Comparison of ENCODE assay signal across 8 mouse cellular contexts in the genomic region with DNA sequence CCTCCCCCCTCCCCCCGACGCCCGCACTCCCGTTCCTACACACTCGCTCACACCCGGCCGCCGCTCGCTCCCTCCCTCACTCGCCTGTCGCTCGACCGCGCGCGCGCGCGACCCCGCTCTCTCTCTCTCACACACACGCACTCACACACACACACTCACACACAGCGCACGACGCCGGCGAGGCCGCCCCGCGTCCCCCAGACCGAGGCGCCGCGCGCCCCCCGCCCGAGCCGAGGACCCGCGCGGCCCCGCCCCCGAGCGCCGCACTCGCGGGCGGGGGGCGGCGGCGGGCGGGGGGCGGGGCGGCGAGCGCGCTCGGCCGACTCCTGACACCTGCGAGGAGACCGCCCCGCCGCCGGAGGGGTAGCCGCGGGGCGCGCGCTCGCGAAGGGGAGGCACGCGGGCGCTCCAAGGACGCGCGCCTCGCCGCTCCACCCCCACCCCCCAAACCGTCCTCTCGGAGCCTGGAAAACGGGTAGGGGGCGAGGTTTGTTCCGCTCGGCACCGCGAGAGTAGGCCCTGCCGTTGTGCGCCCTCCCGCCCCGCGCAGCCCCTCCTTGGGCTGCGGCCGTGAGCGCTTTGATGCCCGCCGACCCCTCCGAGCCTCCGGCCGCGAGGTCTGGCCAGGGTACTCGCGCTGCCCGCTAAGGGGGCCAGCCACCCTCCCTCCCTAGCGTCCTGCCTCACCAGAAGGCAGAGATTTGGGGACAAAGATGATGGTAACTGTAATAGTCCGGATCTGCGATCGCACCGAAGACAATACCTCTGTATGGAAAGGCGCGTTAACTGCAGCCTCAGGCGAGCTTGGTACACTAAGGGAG. TPM values are rescaled to one million over a fixed set of nuclear protein-coding genes. Genes with fewer than 3 reads are reported as not detected.
DNase-seq lines count a peak whose midpoint lies in the region; ATAC-seq and TF ChIP-seq lines count a peak whose summit lies in the region.

No protein-coding gene starts in this region.

- H3K4me3 ChIP-seq in lung, embryonic 14.5 days (ENCODE audit: low read depth, low read length), result peak overlapping the region; percentile 71
- H3K4me3 ChIP-seq in hindbrain, embryonic 10.5 days, result peak overlapping the region; percentile 76
- H3K4me3 ChIP-seq in limb, embryonic 12.5 days (replicated peaks), result peak overlapping the region; percentile 74
- peak overlapping the region; percentile 74 for H3K4me3 ChIP-seq in midbrain, postnatal 0 days (ENCODE audit: low read depth, low read length)

- no peaks in the 10 kb centered on the region for H3K9me3 ChIP-seq in lung, embryonic 14.5 days (ENCODE audit: low read depth, low read length)
- no peaks in the 10 kb centered on the region for H3K9me3 ChIP-seq in hindbrain, embryonic 10.5 days
- no peaks in the 10 kb centered on the region for H3K9me3 ChIP-seq in limb, embryonic 12.5 days
- H3K9me3 ChIP-seq in midbrain, postnatal 0 days (ENCODE audit: low read length), result no peaks in the 10 kb centered on the region

- peak overlapping the region; percentile 76 for H3K4me2 ChIP-seq in lung, embryonic 14.5 days
- H3K4me2 ChIP-seq in limb, embryonic 12.5 days, result peak overlapping the region; percentile 65
- peak overlapping the region; percentile 53 for H3K4me2 ChIP-seq in midbrain, postnatal 0 days (ENCODE audit: low read depth, low read length, poor library complexity, severe bottlenecking)

- H3K36me3 ChIP-seq in lung, embryonic 14.5 days (ENCODE audit: insufficient read depth), result no peaks in the 10 kb centered on the region
- H3K36me3 ChIP-seq in hindbrain, embryonic 10.5 days, result peaks cover 8% of the 10 kb centered on the region; the same call in 1 of the 2 replicates
- H3K36me3 ChIP-seq in limb, embryonic 12.5 days, result no peaks in the 10 kb centered on the region
- H3K36me3 ChIP-seq in midbrain, postnatal 0 days (ENCODE audit: insufficient read depth, low read length), result no peaks in the 10 kb centered on the region

- 1% methylated on average over 92 of the region's 111 CpGs for WGBS in lung, embryonic 14.5 days
- WGBS in hindbrain, embryonic 10.5 days, result under 1% methylated on average over 87 of the region's 111 CpGs
- WGBS in limb, embryonic 12.5 days, result under 1% methylated on average over 75 of the region's 111 CpGs
- under 1% methylated on average over 63 of the region's 111 CpGs for WGBS in midbrain, postnatal 0 days

- H3K4me1 ChIP-seq in lung, embryonic 14.5 days (ENCODE audit: insufficient read depth), result peaks cover 2% of the 10 kb centered on the region; the same call in 1 of the 2 replicates
- H3K4me1 ChIP-seq in hindbrain, embryonic 10.5 days (replicated peaks), result peaks cover 26% of the 10 kb centered on the region
- peaks cover 18% of the 10 kb centered on the region for H3K4me1 ChIP-seq in limb, embryonic 12.5 days (replicated peaks)
- peaks cover 8% of the 10 kb centered on the region; the same call in 1 of the 2 replicates for H3K4me1 ChIP-seq in midbrain, postnatal 0 days (ENCODE audit: insufficient read depth, low read length)

- no peak for TF ChIP-seq CTCF in lung, embryonic 14.5 days (IDR thresholded peaks at IDR 0.05; ENCODE audit: low read depth)
- peak; percentile 14; the same call in 1 of the 2 replicates for TF ChIP-seq CTCF in midbrain, postnatal 0 days (IDR thresholded peaks at IDR 0.05)

- peak; percentile 84 for ATAC-seq in lung, embryonic 14.5 days (ENCODE audit: insufficient read depth)
- peak; percentile 83 for ATAC-seq in limb, embryonic 12.5 days (ENCODE audit: insufficient number of reproducible peaks, insufficient read depth, low FRiP score, low TSS enrichment, low read depth)
- ATAC-seq in midbrain, postnatal 0 days (ENCODE audit: low FRiP score), result peak; percentile 94

- H3K9ac ChIP-seq in lung, embryonic 14.5 days, result peak overlapping the region; percentile 73
- H3K9ac ChIP-seq in limb, embryonic 12.5 days (replicated peaks), result peak overlapping the region; percentile 79
- peak overlapping the region; percentile 90 for H3K9ac ChIP-seq in midbrain, postnatal 0 days (replicated peaks; ENCODE audit: low read length, poor library complexity, severe bottlenecking)

- peak overlapping the region; percentile 63 for H3K27ac ChIP-seq in lung, embryonic 14.5 days (ENCODE audit: low read depth)
- H3K27ac ChIP-seq in hindbrain, embryonic 10.5 days, result peak overlapping the region; percentile 95
- peak overlapping the region; percentile 91 for H3K27ac ChIP-seq in limb, embryonic 12.5 days
- H3K27ac ChIP-seq in midbrain, postnatal 0 days (ENCODE audit: low read depth, low read length), result peak overlapping the region; percentile 93

- DNase-seq in lung, embryonic 14.5 days, result peak; percentile 72
- no peak for DNase-seq in lung, postnatal 36 days
- DNase-seq in embryo, embryonic 9.5 days (ENCODE audit: extremely low spot score), result peak; percentile 87
- DNase-seq in hindbrain, embryonic 10.5 days (ENCODE audit: low spot score), result peak; percentile 88
- peak; percentile 94 for DNase-seq in midbrain, postnatal 0 days (ENCODE audit: low spot score)
- DNase-seq in thymus, postnatal 36 days, result peak; percentile 13 to 30
- DNase-seq in adipocyte (ENCODE audit: low spot score), result no peak

- H3K27me3 ChIP-seq in lung, embryonic 14.5 days (ENCODE audit: insufficient read depth, low read length), result peaks cover 4% of the 10 kb centered on the region; the same call in 1 of the 2 replicates
- H3K27me3 ChIP-seq in hindbrain, embryonic 10.5 days (ENCODE audit: insufficient read depth, poor library complexity, severe bottlenecking), result peaks cover 15% of the 10 kb centered on the region; the same call in 1 of the 2 replicates
- H3K27me3 ChIP-seq in limb, embryonic 12.5 days, result no peaks in the 10 kb centered on the region
- no peaks in the 10 kb centered on the region for H3K27me3 ChIP-seq in midbrain, postnatal 0 days (ENCODE audit: insufficient read depth, low read length)

RNA-seq across cellular contexts. Expression of a gene that starts 12.1 kb away (rescaled TPM):
- polyA plus RNA-seq in lung, embryonic 14.5 days (2014; fragmentation: Nextera tagmentation; extraction: Ambion mirVana), result 15.9 and 21.6 TPM in 2 replicates
- polyA plus RNA-seq in hindbrain, embryonic 10.5 days (2016; fragmentation: Nextera tagmentation; extraction: Ambion mirVana), result 36.6 and 44.2 TPM in 2 replicates
- polyA plus RNA-seq in limb, embryonic 12.5 days (2016; fragmentation: Nextera tagmentation; extraction: Ambion mirVana), result 52.6 and 57.0 TPM in 2 replicates
- 134 and 164 TPM in 2 replicates for total RNA-seq in midbrain, postnatal 0 days (2014; rRNA removed)
- polyA plus RNA-seq in midbrain, postnatal 0 days (2015; fragmentation: Nextera tagmentation; extraction: Ambion mirVana), result 114 and 120 TPM in 2 replicates

RNA-seq across cellular contexts. Expression of a gene that starts 19.1 kb away (rescaled TPM):
- 4.5 and 5.5 TPM in 2 replicates for polyA plus RNA-seq in lung, embryonic 14.5 days (2014; fragmentation: Nextera tagmentation; extraction: Ambion mirVana)
- polyA plus RNA-seq in hindbrain, embryonic 10.5 days (2016; fragmentation: Nextera tagmentation; extraction: Ambion mirVana), result 0.40 and 1.1 TPM in 2 replicates
- polyA plus RNA-seq in limb, embryonic 12.5 days (2016; fragmentation: Nextera tagmentation; extraction: Ambion mirVana), result 1.2 and 2.1 TPM in 2 replicates
- total RNA-seq in midbrain, postnatal 0 days (2014; rRNA removed), result 1.9 and 2.5 TPM in 2 replicates
- 6.5 and 10.1 TPM in 2 replicates for polyA plus RNA-seq in midbrain, postnatal 0 days (2015; fragmentation: Nextera tagmentation; extraction: Ambion mirVana)

Comparison
In these comparisons a context has a peak if more than half of its experiments do, and no peak if none do; other contexts are left out.
1. DNase-seq: peak in lung, embryonic 14.5 days (single experiment), embryo, embryonic 9.5 days (single experiment), hindbrain, embryonic 10.5 days (single experiment), midbrain, postnatal 0 days (single experiment) and thymus, postnatal 36 days (2 of 2); none in lung, postnatal 36 days (single experiment) and adipocyte (single experiment).
2. Peak in every context shown above with its lines, with median percentiles within 50 percentile points of each other: ATAC-seq, H3K27ac ChIP-seq, H3K4me2 ChIP-seq, H3K4me3 ChIP-seq and H3K9ac ChIP-seq.